Mouse (Mus musculus) right cerebral cortex, postnatal 25 days (tissue): ENCODE results near the gene Sdk1.

ENCODE experiments used
- DNase-seq: peaks from one replicate; pipeline ENCODE4 v3.0.0; 2022

Sdk1 gene

DNA sequence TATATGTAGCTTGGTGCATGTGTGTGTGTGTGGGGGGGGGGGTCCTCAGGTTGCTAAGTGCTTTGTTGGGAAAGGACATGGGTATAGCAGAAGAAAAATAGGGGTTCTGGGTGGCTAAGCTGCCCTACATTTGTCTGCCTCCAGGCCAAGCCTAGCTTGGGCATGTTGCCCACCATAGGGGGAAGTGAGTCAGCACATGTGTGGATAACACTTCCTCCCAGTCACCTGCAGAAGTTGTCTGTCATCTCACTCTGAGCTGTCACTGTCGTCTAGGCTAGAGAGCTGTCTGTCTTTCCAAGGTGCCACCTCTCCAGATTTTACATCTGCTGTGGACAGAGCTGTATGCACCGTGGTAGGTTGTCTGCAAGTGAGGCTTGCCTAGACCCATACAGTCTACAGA lies 539.9 kb downstream of the Sdk1 start:
- no peak for DNase-seq

DNA sequence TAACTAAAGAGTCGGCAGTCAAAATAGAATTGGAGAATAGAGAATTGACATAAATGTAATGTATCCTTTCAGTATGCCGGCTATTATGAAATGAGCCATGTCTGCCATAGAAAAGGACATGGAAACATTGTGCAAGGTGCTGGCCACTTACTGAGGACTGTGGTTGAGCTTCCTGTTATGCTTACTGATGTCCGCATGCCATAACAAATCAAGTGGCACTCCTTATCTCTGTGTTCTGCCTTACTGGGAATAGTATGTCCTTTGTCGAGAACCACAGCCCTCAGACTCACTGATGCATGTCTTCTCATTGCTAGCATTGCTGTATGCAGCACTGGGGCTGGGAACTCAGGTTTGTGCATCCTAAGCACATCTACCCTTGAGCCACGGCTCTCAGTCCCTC lies 541.0 kb downstream of the Sdk1 start:
- DNase-seq: no peak

DNA sequence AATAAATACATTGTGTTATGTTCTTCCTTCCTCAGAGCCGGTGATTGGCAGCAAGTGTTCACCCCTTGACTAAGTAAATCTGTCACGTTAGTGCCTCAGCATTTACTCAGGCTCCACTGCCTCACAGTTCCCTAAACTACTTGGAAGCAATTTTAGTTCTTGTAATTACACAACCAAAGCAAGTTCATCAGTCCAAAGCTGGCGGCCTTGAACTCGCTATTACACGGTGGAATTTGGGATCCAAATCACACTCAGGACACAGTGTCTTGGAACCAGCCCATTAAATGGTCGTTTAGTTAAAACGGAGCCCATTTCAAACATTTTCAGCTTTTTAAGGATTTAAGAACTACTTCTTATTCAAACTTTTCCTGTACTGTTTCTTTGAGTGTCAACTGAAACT lies 542.2 kb downstream of the Sdk1 start:
- no peak for DNase-seq

DNA sequence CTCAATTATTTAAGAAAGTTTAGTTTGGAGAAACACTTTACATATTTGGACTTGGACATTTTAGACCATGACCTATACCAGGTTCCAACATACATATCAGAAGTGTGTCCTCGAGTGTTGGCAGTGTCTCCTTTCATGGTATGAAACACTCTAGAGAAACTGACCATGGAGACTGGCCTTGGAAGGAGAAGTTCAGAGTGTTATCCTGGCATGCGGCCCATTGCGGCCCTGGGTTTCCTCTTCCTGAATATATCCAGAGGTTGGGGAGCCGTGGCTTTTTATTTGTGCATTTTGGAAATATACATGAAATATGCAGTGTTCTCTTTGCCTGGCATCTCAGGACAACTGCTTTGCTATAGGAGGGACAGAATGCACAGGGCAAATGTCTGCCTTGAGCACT lies 552.6 kb downstream of the Sdk1 start:
- no peak for DNase-seq

DNA sequence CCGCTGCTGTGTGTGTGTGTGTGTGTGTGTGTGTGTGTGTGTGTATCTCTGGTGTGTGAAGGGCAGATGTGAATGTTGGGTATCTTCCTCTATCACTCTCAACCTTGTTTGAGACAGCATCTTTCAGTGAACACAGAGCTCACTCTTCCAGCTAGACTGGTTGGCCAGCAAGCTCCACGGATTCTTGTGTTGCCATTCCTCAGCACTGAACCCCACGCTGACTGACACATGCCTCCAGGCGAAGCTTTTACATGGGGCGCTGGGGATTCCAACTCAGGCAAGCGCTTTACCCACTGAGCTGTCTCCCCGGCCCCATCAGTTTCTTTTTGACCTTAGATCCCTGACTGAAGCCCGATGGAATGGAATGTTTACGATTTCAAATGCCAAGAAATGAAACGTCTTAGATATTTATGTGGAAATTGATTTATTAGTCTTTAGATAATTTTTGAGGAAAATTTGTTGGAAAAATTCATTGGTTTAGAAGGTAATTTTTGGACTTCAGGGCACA lies 582.6 kb downstream of the Sdk1 start:
- no peak for DNase-seq

DNA sequence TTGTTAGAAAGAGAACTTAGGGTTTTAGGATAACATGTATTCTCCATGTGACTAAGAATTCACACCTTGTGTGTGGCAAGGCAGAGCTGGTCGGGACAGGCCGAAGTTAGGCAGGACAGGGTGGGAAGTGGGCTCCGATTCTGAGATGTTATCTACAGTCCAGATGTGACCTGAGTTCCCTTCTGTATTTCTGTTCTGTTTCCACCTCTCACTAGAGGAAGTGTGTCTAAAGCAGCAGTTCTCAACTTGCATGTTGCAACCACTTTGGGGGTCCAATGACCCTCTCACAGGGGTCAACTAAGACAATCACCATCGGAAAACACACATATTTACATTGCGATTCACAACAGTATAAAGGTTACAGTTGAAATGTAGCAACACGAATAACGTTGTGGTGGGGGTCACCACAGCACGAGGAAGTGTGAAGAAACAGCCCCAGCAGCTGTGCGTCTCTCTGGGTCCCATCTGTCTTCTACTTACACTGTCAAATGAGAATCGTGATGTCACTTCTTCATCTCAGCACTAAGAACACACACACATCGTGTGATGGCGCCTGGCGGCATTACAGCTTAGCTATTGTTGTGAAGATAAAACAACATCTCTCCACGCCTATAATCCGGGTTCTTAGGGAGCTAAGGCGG lies 583.6 kb downstream of the Sdk1 start:
- DNase-seq: no peak

DNA sequence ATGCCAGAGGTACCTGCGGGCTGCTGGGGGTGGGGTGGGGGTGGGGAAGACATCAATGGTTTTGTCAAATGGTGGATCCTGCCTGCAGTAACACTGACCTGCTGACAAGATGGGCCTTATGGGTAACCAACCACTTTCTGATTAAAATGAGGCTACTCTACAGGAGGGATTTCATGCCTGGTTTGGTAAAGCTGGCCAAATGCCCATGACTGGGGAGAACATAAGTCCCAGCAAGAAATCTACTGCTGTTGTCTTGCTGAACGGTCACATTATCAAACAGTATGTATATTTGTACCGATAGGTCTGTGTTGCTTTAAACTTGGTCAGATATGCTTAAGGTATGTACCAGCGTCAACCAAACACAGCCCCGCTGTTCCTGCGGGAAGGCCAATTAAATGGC lies 594.3 kb downstream of the Sdk1 start:
- no peak for DNase-seq

DNA sequence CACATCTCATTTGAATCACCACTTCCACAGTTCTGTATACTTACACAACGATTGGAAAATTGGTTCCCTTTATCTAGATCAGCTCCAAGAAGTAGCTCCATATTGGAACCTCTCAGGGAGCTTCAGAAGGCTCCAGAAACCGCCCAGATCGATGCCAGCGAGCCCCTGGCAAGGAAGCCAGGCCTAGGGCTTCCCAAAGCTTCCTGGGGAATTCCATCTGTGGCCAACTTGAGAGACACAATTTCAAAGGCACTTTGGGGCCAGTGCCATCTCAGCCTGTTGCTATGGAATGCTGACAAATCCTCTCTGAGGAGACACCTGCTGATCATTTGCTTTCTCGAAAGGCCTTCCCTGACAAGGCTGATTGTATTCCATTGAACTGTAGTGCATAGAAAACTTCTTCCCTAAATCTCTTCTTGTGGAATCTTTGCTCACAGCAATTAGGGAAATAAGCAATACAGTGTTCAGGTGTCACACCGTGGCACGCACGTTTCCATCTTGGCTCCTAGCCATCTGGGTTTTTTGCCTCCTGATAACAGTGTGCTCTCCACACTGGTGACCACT lies 595.7 kb downstream of the Sdk1 start:
- DNase-seq: no peak

DNA sequence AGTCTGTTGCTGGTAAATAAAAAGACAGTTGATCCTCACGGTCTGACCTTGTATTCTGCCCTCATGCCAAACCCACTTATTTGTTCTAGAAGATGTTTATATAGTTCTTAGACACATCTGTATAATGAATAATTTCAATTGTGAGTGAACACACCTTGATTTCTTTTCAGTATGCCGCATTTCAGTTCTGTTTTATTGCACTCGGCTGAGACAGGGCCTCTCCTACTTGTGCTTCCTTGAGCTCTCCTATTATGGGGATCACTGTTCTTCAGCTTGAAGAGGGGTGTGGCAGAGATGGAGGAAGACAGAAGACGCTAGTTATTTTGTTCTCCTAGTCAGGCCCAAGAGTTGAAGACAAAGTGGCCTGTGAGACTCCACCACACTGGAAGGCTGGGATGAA lies 603.4 kb downstream of the Sdk1 start:
- DNase-seq: no peak

DNA sequence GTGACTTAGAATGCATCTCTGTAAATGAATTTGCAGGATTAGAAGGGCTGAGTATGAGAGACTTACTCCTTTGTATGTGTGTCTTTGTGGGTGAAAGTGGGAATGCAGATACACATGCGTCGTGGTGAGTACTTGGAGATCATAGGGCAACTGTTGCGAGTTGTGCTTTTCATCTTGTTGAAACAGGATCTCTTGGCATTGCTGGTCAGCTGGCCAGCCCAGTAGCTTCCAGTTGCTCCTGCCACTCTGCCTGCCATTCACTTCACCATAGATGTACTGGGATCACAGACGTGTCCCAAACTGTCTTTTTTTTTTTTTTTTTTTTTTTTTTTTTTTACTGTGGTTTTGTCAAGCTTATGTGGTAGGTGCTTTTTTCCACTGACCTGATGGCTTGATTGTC lies 606.4 kb downstream of the Sdk1 start:
- no peak for DNase-seq

DNA sequence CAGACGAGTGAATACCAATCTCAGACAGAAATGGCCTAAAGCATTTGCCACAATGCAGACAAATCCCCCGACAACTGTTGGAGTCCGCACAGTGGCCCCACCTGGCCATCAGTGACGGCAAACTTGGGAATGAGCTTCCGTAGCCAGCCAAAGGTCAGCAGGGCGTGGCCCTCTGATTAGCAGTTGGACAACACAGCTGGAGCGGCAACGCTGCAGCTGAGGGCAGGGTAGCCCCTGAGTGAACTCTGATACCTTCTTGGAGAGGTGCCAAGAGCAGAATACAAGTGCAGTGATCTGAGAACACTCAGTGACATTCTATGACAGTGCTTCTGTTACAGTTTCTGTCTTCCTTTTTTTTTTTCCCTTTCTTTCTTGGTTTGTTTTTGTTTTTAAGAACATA lies 610.9 kb downstream of the Sdk1 start:
- no peak for DNase-seq

DNA sequence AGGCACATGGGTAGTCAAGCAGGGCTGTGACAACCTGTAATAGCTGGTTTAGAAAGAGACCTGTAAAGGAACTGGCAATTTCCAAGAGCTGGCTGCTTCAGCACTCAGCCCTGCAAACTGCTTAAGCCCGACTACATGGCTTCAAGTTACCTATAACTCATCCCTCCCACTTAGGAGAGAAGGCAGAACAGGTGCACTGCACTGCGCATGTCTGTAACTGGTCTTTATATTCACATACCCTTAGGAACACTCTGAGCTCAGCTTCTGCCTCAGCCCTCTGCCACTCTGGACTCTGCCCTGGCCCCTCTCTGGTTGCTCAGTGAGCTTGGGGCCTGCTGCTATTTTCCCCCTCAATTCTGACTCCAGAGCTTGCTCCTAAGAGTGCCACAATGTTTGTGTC lies 615.2 kb downstream of the Sdk1 start:
- no peak for DNase-seq

DNA sequence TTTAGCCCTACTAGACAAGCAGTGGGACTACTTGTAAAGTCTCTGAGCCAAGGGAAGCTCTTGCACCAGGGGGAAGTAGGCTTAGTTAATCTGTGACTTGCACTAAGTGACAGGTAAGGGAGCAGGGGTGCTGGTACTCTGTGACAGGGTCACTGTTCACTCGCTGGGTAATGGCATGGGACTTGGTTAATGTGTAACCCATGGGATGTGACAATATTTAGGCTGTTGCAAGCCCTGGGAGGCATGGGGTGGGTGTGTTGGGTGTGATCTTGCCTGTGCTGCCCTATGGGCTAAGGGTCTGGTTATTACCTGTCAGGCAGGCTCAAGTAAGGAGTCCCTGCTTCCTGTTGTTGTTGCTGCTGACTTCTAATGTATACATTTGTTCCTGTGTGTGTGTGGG lies 616.5 kb downstream of the Sdk1 start:
- DNase-seq: no peak

DNA sequence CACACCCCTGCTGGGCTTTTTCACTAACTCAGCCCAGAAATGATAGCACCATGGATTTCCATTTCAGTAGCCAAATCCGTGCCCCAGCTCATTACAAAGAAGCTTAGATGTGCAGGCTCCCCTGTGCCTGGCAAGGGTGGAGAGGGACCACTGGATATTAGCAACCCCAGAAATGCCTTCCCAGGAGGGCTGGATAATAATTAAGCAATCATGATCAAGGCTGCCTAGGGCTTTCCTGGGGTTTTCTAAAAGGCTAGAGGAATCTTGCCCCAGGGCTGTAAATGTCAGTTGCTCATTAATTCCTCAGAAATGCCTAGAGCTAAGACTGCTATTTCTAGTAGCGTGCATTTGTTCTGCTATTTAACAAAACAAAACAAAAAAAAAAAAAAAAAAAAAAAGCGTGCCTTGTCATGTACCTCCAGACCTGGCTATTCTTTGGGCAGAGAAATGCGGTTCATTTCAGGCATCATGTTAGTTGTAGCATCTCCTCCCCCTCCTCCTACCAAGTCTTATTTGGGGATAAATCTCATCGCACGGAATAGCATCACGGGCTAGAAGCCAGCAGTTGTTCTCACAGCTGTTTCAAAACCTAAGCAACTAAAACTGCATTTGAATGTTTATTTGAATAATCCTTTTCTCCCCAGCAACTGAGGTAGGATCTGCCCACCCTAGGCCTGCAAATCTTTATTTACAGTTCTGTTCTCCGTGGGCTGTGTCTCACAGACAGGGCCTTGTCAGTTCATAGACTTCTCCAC lies 617.3 kb downstream of the Sdk1 start:
- DNase-seq: no peak

DNA sequence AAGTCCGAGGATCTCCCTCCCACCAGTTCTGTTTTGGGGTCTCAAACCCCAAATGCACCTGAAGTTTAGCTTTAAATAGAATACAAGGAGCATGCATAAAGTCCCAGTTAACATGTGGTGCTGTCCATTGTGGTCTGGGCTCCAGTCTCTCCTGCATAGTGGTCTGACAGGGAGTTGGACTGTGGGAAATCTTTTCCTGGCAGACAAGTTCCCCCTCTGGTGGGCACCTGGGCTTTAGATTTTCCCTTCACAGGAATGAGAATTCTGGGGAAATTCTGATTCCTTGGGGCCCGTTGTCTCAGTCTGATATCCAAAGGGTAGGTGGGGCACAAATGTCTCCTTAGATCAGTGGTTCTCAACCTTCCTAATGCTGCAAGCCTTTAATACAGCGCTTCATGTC lies 624.8 kb downstream of the Sdk1 start:
- DNase-seq: no peak

DNA sequence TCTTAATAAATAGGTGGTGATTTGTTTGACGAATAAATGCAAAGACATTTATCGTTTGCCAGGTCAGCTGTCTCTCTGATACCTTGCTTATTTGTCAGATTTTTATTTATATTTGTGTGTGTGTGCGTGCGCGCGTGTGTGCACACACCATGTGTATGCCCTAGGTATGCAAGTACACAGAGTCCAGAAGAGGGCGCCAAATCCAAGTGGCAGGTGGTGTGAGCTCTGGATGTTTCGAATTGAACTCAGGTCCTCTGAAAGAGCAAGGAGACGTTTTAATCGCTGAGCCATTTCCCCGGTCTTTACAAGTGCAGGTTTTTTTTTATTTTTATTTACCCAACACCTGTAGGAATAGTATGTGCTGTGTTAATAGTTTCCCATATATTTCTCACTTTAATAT lies 632.5 kb downstream of the Sdk1 start:
- no peak for DNase-seq

DNA sequence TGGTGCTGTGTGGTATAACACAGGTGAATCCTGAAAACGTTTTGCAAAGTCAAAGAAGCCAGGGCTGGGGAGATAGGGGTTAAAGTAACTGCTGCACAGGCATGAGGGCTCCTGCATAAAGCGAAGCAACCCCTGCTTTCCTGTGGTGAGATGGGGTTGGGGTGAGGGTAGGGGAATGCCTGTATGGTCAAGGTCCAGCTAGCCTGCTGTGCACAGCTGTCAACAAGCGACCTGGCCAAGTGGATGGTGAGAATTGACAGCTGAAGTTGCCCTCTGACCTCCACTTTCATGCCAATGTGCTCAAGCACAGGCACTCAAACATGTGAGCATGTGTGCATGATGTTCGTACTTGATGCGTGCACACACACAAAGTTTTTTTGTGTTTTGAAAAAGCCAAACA lies 639.4 kb downstream of the Sdk1 start:
- no peak for DNase-seq

DNA sequence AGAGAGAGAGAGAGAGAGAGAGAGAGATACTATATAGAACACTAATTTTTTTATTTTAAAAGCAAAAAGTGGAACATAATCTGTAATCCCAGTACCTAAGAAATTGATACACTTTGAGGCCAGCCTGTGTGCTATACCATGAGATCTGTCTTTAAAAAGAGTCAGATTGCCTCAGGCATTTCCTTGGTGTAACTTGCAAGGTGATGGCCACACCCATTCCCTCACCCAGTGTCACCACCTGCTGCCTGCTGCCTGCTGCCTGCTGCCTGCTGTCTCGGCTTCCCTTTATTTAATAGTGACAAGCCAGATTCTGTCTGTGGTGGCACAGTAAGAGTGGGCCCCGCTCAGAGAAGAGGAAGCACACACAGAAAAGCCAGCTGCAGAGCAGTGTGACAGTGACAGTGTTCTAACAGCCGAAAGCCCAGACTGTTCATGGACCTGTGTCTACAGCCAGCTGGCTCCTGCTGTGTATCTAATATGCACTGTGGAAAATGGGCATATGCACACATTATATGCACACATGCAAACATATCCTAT lies 642.9 kb downstream of the Sdk1 start:
- DNase-seq: no peak

DNA sequence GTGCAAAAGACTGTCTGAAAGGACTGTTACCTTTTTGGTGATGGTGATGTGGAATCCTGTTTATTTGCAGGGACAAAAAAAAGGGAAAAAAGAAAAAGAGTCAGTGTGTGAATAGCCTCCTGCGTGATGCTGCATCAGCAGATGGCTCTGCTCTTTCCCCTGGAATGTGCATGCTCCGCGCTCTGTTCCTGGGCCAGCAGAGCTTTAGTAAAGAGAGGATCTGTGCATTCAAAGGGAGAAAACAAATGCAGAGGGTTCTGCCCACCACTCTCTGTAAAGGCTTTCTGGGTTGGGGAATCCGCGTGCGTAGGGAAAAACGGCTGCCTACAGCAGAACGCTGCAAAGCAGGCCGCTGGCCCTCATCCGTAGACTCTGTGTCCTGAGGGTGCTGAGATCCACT lies 644.7 kb downstream of the Sdk1 start:
- DNase-seq: peak; percentile 11

DNA sequence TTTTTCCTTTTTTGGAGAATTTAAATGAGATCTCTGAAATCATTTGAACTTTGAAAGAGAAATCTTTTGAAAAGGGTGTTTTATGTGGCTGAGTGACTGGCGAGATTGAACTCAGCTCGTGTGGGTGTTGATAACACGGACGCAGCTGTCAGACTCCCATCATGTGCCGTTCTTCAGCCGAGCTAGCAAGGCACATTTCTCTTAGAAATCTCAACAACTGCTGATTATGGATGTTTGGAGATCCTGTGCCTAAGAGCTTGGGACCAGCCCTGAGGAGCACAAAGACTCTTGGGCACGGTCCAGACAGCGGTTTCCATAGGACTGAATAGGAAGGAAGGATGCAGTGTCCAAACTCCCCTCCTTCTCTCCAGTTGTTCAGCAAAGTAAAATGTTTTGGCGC lies 648.5 kb downstream of the Sdk1 start:
- no peak for DNase-seq

DNA sequence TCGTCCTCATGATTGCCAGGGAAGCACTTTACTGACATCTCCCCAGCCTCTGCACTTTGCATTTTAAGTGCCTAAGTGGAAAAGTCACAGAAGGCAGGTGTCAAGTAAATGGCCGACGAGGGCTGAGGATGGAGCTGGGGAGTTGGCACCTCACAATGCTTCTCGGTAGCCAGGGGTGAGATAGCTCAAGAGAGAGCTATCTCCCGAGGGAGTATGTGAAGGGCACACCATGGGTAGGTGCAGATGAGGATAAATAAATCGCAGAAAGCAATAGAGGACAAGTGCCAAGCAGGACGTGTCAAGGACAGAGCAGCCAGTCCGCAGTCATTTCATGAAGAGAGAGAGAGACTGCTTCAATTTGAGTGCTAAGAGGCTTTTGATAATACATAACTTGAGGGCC lies 655.1 kb downstream of the Sdk1 start:
- no peak for DNase-seq

DNA sequence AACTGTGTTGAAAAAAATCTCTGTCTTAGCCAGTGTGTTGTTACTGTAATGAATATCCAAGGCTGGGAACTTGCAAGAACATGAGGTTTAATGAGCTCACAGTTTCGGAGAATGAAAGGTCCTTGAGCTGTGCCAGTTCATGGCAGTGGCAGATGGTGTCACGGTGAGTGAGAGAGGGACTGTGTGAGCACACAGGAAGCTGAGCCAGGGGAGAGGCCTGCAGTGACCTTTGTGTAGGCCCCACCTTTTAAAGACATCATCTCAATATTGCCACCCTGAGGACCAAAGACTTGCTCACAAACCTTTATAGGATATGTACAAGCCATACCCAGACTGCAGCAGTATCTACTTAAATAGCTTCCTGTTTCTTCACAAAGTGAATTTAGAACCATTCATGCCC lies 656.2 kb downstream of the Sdk1 start:
- no peak for DNase-seq

DNA sequence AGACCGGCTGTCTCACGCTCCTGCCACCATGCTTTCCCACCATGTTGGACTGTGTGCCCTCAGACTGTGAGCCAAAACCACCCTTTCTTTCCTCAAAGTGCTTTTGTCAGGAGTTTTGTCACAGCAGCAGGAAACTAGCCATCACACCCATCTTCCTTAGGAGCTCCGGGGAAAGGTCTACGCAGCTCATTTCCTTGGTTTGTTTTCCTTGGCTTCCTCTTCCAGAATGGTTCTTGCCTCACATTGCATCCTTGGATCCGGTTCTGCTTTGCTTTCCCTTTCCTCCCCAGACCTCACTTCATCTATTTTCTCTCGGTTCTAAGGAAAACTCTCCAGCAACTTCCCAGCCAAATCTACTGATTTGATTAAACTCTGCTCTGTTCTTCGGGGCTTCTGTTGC lies 658.5 kb downstream of the Sdk1 start:
- DNase-seq: no peak

DNA sequence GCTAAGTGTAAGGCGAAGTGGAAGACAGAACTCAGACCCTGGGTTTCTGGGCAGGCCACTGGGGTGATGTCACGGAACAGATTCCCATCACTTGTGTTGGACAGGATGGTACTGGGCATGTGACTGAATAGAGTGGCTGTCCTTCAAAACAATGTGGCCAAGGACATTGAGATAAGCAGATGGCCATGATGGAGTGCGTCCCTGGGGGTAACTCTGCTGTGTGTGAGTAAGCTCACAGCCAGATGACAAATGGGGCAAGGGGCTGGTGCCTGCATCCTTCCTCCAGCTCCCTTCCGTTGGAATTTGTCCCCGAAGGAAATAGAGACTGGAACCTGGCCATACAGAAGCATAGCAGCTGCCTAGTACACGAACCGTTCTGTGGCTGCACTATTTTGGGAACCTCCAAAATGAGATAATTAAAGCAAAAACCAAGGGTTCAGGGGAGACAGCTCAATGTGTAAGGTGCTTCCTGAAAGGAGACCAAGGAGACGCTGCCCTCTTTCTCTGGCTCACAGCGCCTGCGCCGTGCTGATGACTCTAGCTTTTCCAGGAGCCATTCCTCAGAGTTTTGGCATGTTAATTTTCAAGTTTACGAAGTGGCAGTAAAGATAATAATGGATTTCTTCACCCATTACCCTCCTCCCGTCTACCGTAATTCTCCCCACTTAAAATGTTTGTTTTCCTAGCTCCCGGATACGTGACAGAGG lies 661.4 kb downstream of the Sdk1 start:
- no peak for DNase-seq
